Mouse (Mus musculus): ENCODE measurements around the gene Vcp.

- no peak for TF ChIP-seq CTCF (IDR thresholded peaks at IDR 0.05; ENCODE audit: control insufficient read depth, insufficient read depth, insufficient replicate concordance, low read depth, low read length)
- TF ChIP-seq POLR2A (IDR thresholded peaks at IDR 0.05; ENCODE audit: control insufficient read depth, low read depth, low read length): no peak
These were observed 42.3 kb downstream of the Vcp start for GRCm38 (mm10) chr4:42957979-42958378.
